Mouse (Mus musculus): ENCODE measurements around the gene Gm19935. TPM values are rescaled to one million over a fixed set of nuclear protein-coding genes. Genes with fewer than 3 reads are reported as not detected.

The Gm19935 gene
- polyA plus RNA-seq, 1 experiment = not detected

- Histone ChIP-seq H3K4me1 (ENCODE audit: control insufficient read depth, insufficient read depth, insufficient read length) (peaks cover 8% of the 10 kb centered on the region; the same call in 1 of the 2 replicates), H3K27ac (ENCODE audit: insufficient read depth, low read length) (no peak overlapping the region), H3K4me3 (ENCODE audit: extremely low read depth, insufficient read depth, insufficient read length) (no peak overlapping the region), H3K36me3 (ENCODE audit: control insufficient read depth, insufficient read depth, low read length) (no peaks in the 10 kb centered on the region), H3K27me3 (ENCODE audit: control insufficient read depth, insufficient read depth, low read length) (no peaks in the 10 kb centered on the region)
- DNase-seq (ENCODE audit: low read depth in 1 of 2, low spot score in 2 of 2) = no peak
- no peak for TF ChIP-seq CTCF (IDR thresholded peaks at IDR 0.05; ENCODE audit: extremely low read depth, insufficient read depth, insufficient read length, insufficient replicate concordance)
- TF ChIP-seq POLR2A (IDR thresholded peaks at IDR 0.05; ENCODE audit: low read depth, low read length) = no peak
- WGBS = 76% methylated on average over 13 of the region's 13 CpGs
Measured at GRCm38 (mm10) chr8:90841321-90841720, 24.1 kb upstream of the Gm19935 start.

- WGBS = 51% methylated on average over 11 of the region's 11 CpGs
- TF ChIP-seq CTCF (IDR thresholded peaks at IDR 0.05; ENCODE audit: extremely low read depth, insufficient read depth, insufficient read length, insufficient replicate concordance) (no peak), POLR2A (IDR thresholded peaks at IDR 0.05; ENCODE audit: low read depth, low read length) (no peak)
- Histone ChIP-seq H3K27me3 (ENCODE audit: control insufficient read depth, insufficient read depth, low read length) (no peaks in the 10 kb centered on the region), H3K4me3 (ENCODE audit: extremely low read depth, insufficient read depth, insufficient read length) (no peak overlapping the region), H3K27ac (ENCODE audit: insufficient read depth, low read length) (no peak overlapping the region), H3K4me1 (ENCODE audit: control insufficient read depth, insufficient read depth, insufficient read length) (peaks cover 8% of the 10 kb centered on the region; the same call in 1 of the 2 replicates), H3K36me3 (ENCODE audit: control insufficient read depth, insufficient read depth, low read length) (no peaks in the 10 kb centered on the region)
- DNase-seq (ENCODE audit: low read depth in 1 of 2, low spot score in 2 of 2) = no peak
Measured at GRCm38 (mm10) chr8:90839725-90840714, 22.8 kb upstream of the Gm19935 start.

- no peaks in the 10 kb centered on the region for H3K27me3 ChIP-seq (ENCODE audit: control insufficient read depth, insufficient read depth, low read length)
- H3K4me3 ChIP-seq (ENCODE audit: extremely low read depth, insufficient read depth, insufficient read length) = no peak overlapping the region
- H3K36me3 ChIP-seq (ENCODE audit: control insufficient read depth, insufficient read depth, low read length) = no peaks in the 10 kb centered on the region
- no peak overlapping the region for H3K27ac ChIP-seq (ENCODE audit: insufficient read depth, low read length)
- no peak for TF ChIP-seq POLR2A (IDR thresholded peaks at IDR 0.05; ENCODE audit: low read depth, low read length)
- TF ChIP-seq CTCF (IDR thresholded peaks at IDR 0.05; ENCODE audit: extremely low read depth, insufficient read depth, insufficient read length, insufficient replicate concordance) = no peak
- WGBS = 89% methylated on average over 6 of the region's 6 CpGs
- DNase-seq (ENCODE audit: low read depth in 1 of 2, low spot score in 2 of 2) = no peak
- peaks cover 6% of the 10 kb centered on the region; the same call in 1 of the 2 replicates for H3K4me1 ChIP-seq (ENCODE audit: control insufficient read depth, insufficient read depth, insufficient read length)
Measured at GRCm38 (mm10) chr8:90837440-90837839, 20.2 kb upstream of the Gm19935 start.

DNA sequence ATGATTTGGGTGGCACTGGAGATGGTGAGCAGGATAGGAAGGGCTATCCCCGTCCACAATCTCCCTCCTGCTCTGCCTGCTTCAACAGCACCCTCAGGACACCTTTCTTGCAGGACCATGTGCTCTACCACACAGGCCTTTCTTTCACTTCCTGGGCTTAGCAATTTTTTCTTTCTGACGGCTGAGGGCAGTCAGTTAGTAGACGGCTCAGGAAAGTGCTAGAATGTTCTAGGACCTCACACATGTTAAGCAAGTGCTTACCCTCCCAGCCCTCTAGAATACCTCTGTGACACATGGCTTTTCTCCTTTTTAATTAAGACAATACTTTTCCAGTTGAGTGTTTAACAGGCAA lies 17.1 kb upstream of the Gm19935 start:
- Histone ChIP-seq H3K27ac (ENCODE audit: insufficient read depth, low read length) (no peak overlapping the region), H3K4me1 (ENCODE audit: control insufficient read depth, insufficient read depth, insufficient read length) (peaks cover 13% of the 10 kb centered on the region; the same call in 1 of the 2 replicates), H3K4me3 (ENCODE audit: extremely low read depth, insufficient read depth, insufficient read length) (no peak overlapping the region), H3K36me3 (ENCODE audit: control insufficient read depth, insufficient read depth, low read length) (no peaks in the 10 kb centered on the region), H3K27me3 (ENCODE audit: control insufficient read depth, insufficient read depth, low read length) (no peaks in the 10 kb centered on the region)
- 53% methylated on average over 3 of the region's 3 CpGs for WGBS
- no peak for TF ChIP-seq CTCF (IDR thresholded peaks at IDR 0.05; ENCODE audit: extremely low read depth, insufficient read depth, insufficient read length, insufficient replicate concordance)
- no peak for TF ChIP-seq POLR2A (IDR thresholded peaks at IDR 0.05; ENCODE audit: low read depth, low read length)
- no peak for DNase-seq (ENCODE audit: low read depth in 1 of 2, low spot score in 2 of 2)

DNA sequence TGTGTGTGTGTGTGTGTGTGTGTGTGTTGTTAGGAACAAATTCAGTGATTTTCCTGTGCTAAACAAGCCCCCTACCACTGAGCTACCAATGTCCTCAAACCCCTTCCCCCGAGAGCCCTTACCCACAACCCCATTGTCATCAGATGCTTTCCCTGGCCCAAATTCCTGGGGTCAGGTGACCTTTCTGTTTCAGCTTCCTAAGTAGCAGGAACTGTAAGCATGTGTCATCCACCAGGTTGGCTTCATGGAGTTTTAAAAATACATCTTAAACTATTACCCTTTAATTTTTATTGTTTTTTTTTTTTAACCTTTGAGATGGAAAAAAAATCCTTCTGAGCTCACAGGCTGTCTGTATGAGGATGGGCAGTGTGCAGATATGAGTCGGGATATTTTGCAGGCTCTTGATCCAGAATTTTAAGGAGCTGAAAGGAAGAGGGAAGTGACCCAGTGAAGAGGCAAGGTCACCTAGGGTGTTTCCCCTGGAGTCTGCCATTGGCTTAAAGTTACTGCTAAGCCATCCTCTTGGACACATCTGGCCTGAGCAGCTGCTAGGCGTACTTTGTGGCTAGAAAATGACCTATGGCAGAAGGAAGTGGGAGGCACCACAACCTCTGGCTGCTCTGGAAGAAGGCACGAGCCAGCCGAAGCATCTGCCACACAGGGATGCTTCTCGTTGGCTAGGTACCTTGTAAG lies 16.6 kb upstream of the Gm19935 start:
- WGBS = 54% methylated on average over 6 of the region's 6 CpGs
- Histone ChIP-seq H3K4me3 (ENCODE audit: extremely low read depth, insufficient read depth, insufficient read length) (no peak overlapping the region), H3K36me3 (ENCODE audit: control insufficient read depth, insufficient read depth, low read length) (no peaks in the 10 kb centered on the region), H3K27ac (ENCODE audit: insufficient read depth, low read length) (no peak overlapping the region), H3K27me3 (ENCODE audit: control insufficient read depth, insufficient read depth, low read length) (no peaks in the 10 kb centered on the region), H3K4me1 (ENCODE audit: control insufficient read depth, insufficient read depth, insufficient read length) (peaks cover 14% of the 10 kb centered on the region; the same call in 1 of the 2 replicates)
- TF ChIP-seq CTCF (IDR thresholded peaks at IDR 0.05; ENCODE audit: extremely low read depth, insufficient read depth, insufficient read length, insufficient replicate concordance) (no peak), POLR2A (IDR thresholded peaks at IDR 0.05; ENCODE audit: low read depth, low read length) (no peak)
- no peak for DNase-seq (ENCODE audit: low read depth in 1 of 2, low spot score in 2 of 2)

DNA sequence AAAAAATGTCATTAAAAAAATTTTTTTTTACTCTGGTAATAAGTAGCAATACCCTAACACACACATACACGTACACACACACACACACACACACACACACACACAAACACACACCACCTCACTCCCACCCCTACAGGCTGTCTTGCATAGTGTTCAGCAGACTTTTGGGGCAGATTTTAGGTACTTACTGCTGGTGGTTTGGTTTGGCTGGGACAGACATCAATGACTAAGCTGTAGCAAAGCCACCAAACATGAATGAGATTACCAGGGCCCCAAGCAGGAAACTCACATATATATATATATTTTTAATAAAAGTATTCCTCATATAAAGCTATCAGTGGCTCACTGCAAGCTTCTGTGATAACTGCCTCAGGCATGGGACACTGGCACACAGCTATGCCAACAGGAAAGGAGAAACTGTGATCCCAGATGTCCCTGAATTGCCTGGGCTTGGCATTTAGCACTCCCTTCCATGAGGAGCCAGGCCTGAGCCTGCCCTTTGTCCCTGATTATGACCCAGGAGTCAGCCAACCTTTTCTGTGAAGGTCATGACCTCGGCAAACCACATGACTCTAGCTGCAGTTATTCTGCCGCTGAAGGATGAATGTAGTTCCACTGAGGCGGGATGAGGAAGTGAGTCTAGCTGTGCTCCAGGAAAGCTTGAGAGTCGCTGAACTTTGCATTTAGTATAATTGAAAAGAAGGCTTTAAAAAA lies 15.5 kb upstream of the Gm19935 start:
- H3K4me1 ChIP-seq (ENCODE audit: control insufficient read depth, insufficient read depth, insufficient read length) = peaks cover 14% of the 10 kb centered on the region; the same call in 1 of the 2 replicates
- DNase-seq (ENCODE audit: low read depth in 1 of 2, low spot score in 2 of 2) = no peak
- WGBS = 27% methylated on average over 5 of the region's 5 CpGs
- H3K36me3 ChIP-seq (ENCODE audit: control insufficient read depth, insufficient read depth, low read length) = no peaks in the 10 kb centered on the region
- TF ChIP-seq CTCF (IDR thresholded peaks at IDR 0.05; ENCODE audit: extremely low read depth, insufficient read depth, insufficient read length, insufficient replicate concordance) (no peak), POLR2A (IDR thresholded peaks at IDR 0.05; ENCODE audit: low read depth, low read length) (no peak)
- no peaks in the 10 kb centered on the region for H3K27me3 ChIP-seq (ENCODE audit: control insufficient read depth, insufficient read depth, low read length)
- no peak overlapping the region for H3K4me3 ChIP-seq (ENCODE audit: extremely low read depth, insufficient read depth, insufficient read length)
- no peak overlapping the region for H3K27ac ChIP-seq (ENCODE audit: insufficient read depth, low read length)
